In genomic region chr13:51843298-51843697, GRCm38 (mm10) we compare ENCODE assay signal across 24 mouse cellular contexts. TPM values are rescaled to one million over a fixed set of nuclear protein-coding genes. Genes with fewer than 3 reads are reported as not detected.
A peak's percentile ranks its signal among the peaks of the same experiment; 100 is the strongest.
DNase-seq lines count a peak whose midpoint lies in the region; ATAC-seq and TF ChIP-seq lines count a peak whose summit lies in the region.
"Had no signal": no experiment of that assay in that cellular context is flagged by ENCODE, and none has a peak within 500 bp of the region (broad histone marks: within the 10 kb centered on the region; RNA-seq: fewer than 3 reads in every experiment).

No protein-coding gene starts in this region.

- no peak overlapping the region for H3K9ac ChIP-seq in heart, embryonic 15.5 days
- H3K9ac ChIP-seq in heart, adult 2 months (ENCODE audit: low read depth, low read length), result no peak overlapping the region
- H3K9ac ChIP-seq in liver, embryonic 14.5 days (replicated peaks), result no peak overlapping the region
- H3K9ac ChIP-seq: midbrain, embryonic 15.5 days; neural tube, embryonic 15.5 days had no signal

- H3K79me2 ChIP-seq in heart, adult 2 months (replicated peaks; ENCODE audit: control insufficient read depth, insufficient read depth, low read length), result no peaks in the 10 kb centered on the region

- TF ChIP-seq CTCF in heart, adult 2 months (IDR thresholded peaks at IDR 0.05), result no peak
- TF ChIP-seq CTCF in bone marrow, adult 2 months (IDR thresholded peaks at IDR 0.05; ENCODE audit: control insufficient read depth, insufficient read depth, low read length), result no peak
- no peak for TF ChIP-seq CTCF in liver, embryonic 14.5 days (IDR thresholded peaks at IDR 0.05; ENCODE audit: low read depth)

- H3K4me2 ChIP-seq in heart, embryonic 15.5 days, result no peak overlapping the region
- H3K4me2 ChIP-seq in liver, embryonic 14.5 days (ENCODE audit: low read depth), result peak overlapping the region; percentile 61

- no peak for ATAC-seq in heart, embryonic 15.5 days (replicated peaks; ENCODE audit: insufficient number of reproducible peaks, insufficient read depth, low FRiP score, low read depth)
- ATAC-seq in liver, embryonic 14.5 days (ENCODE audit: insufficient read depth), result no peak
- ATAC-seq: forebrain, embryonic 16.5 days; lung, postnatal 0 days; midbrain, embryonic 15.5 days had no signal

- peaks cover 22% of the 10 kb centered on the region for H3K27me3 ChIP-seq in heart, embryonic 15.5 days
- no peaks in the 10 kb centered on the region for H3K27me3 ChIP-seq in heart, adult 2 months (ENCODE audit: control insufficient read depth, insufficient read depth, low read length)
- H3K27me3 ChIP-seq in embryonic facial prominence, embryonic 10.5 days (replicated peaks; ENCODE audit: low read depth, poor library complexity, severe bottlenecking), result peaks cover 70% of the 10 kb centered on the region
- no peaks in the 10 kb centered on the region for H3K27me3 ChIP-seq in liver, embryonic 14.5 days (ENCODE audit: control insufficient read depth, insufficient read depth, low read length)

- no peaks in the 10 kb centered on the region for H3K9me3 ChIP-seq in heart, embryonic 15.5 days (replicated peaks)
- no peaks in the 10 kb centered on the region for H3K9me3 ChIP-seq in embryonic facial prominence, embryonic 10.5 days
- no peaks in the 10 kb centered on the region for H3K9me3 ChIP-seq in liver, embryonic 14.5 days (ENCODE audit: control insufficient read depth, low read length)
- H3K9me3 ChIP-seq: hindbrain, embryonic 13.5 days; midbrain, embryonic 15.5 days; neural tube, embryonic 15.5 days had no signal

- no peak for TF ChIP-seq POLR2A in heart, adult 2 months (IDR thresholded peaks at IDR 0.05; ENCODE audit: insufficient read depth, low read depth, low read length)
- TF ChIP-seq POLR2A in bone marrow, adult 2 months (IDR thresholded peaks at IDR 0.05; ENCODE audit: borderline replicate concordance, control insufficient read depth, low read depth, low read length), result no peak

- DNase-seq in heart, adult 2 months, result no peak
- no peak for DNase-seq in embryonic facial prominence, embryonic 10.5 days (ENCODE audit: low spot score)
- no peak for DNase-seq in liver, embryonic 14.5 days (ENCODE audit: low read depth in 3 of 3, low spot score in 3 of 3)
- DNase-seq in layer of hippocampus, postnatal 14 days (ENCODE audit: low spot score in 2 of 2), result no peak
- no peak for DNase-seq in right cerebral cortex, postnatal 14 days
- DNase-seq: adrenal gland, adult 2 months; cerebellum, adult 2 months; cerebellum, postnatal 25 days; gastrocnemius, postnatal 36 days; kidney, adult 18-20 months; layer of hippocampus, adult 9-11 months; right cerebral cortex, adult 18-20 months; thymus, adult 2 months had no signal

- no peaks in the 10 kb centered on the region for H3K36me3 ChIP-seq in heart, embryonic 15.5 days
- H3K36me3 ChIP-seq in heart, adult 2 months (ENCODE audit: control insufficient read depth, insufficient read depth, low read length), result no peaks in the 10 kb centered on the region
- peaks cover 3% of the 10 kb centered on the region; the same call in 1 of the 2 replicates for H3K36me3 ChIP-seq in embryonic facial prominence, embryonic 10.5 days (replicated peaks)
- H3K36me3 ChIP-seq in liver, embryonic 14.5 days (replicated peaks; ENCODE audit: control insufficient read depth, insufficient read depth, low read depth), result no peaks in the 10 kb centered on the region
- H3K36me3 ChIP-seq: hindbrain, embryonic 13.5 days; midbrain, embryonic 15.5 days; neural tube, embryonic 15.5 days had no signal

- intact Hi-C loops in heart, adult 2 months (cut with DNase I), result no loop called here

- no peak overlapping the region for H3K4me3 ChIP-seq in heart, embryonic 15.5 days
- no peak overlapping the region for H3K4me3 ChIP-seq in heart, adult 2 months
- H3K4me3 ChIP-seq in bone marrow, adult 2 months (replicated peaks; ENCODE audit: control insufficient read depth, low read depth, low read length), result no peak overlapping the region
- no peak overlapping the region for H3K4me3 ChIP-seq in embryonic facial prominence, embryonic 10.5 days
- no peak overlapping the region for H3K4me3 ChIP-seq in liver, embryonic 14.5 days (ENCODE audit: insufficient read depth in 1 of 2, low read depth in 2 of 2, low read length in 2 of 2)
- H3K4me3 ChIP-seq: hindbrain, embryonic 13.5 days; left cerebral cortex, adult 2 months; midbrain, embryonic 15.5 days; myocyte; neural tube, embryonic 15.5 days had no signal

- H3K4me1 ChIP-seq in heart, embryonic 15.5 days (replicated peaks), result peaks cover 24% of the 10 kb centered on the region
- H3K4me1 ChIP-seq in heart, adult 2 months (ENCODE audit: control insufficient read depth, insufficient read depth, low read length), result peaks cover 5% of the 10 kb centered on the region
- H3K4me1 ChIP-seq in bone marrow, adult 2 months (ENCODE audit: control insufficient read depth, insufficient read depth, low read length), result peaks cover 7% of the 10 kb centered on the region
- H3K4me1 ChIP-seq in embryonic facial prominence, embryonic 10.5 days, result peaks cover 75% of the 10 kb centered on the region
- peaks cover 35 to 40% of the 10 kb centered on the region in 2 experiments for H3K4me1 ChIP-seq in liver, embryonic 14.5 days (replicated peaks; ENCODE audit: control insufficient read depth in 2 of 2, insufficient read depth in 2 of 2, low read length in 1 of 2)

- TF ChIP-seq EP300 in heart, adult 2 months (IDR thresholded peaks at IDR 0.05; ENCODE audit: insufficient read depth, low read depth, low read length), result no peak
- TF ChIP-seq EP300 in liver, embryonic 14.5 days (IDR thresholded peaks at IDR 0.05; ENCODE audit: low read depth), result no peak

- WGBS in heart, embryonic 15.5 days, result 67% methylated on average over 4 of the region's 4 CpGs
- 70% methylated on average over 4 of the region's 4 CpGs for WGBS in heart, adult 2 months
- 41% methylated on average over 4 of the region's 4 CpGs for WGBS in bone marrow, adult 2 months
- 65% methylated on average over 4 of the region's 4 CpGs for WGBS in embryonic facial prominence, embryonic 10.5 days
- 45% methylated on average over 4 of the region's 4 CpGs for WGBS in liver, embryonic 14.5 days (ENCODE audit: insufficient replicate concordance)

- H3K27ac ChIP-seq in heart, embryonic 15.5 days, result peak overlapping the region; percentile 38; the same call in 1 of the 2 replicates
- H3K27ac ChIP-seq in heart, adult 2 months, result no peak overlapping the region
- peak overlapping the region; percentile 61 for H3K27ac ChIP-seq in bone marrow, adult 2 months (ENCODE audit: control insufficient read depth, insufficient read depth, low read depth, low read length, poor library complexity)
- peak overlapping the region; percentile 83; the same call in 1 of the 2 replicates for H3K27ac ChIP-seq in embryonic facial prominence, embryonic 10.5 days (replicated peaks)
- no peak overlapping the region for H3K27ac ChIP-seq in liver, embryonic 14.5 days
- H3K27ac ChIP-seq: hindbrain, embryonic 13.5 days; kidney, postnatal 0 days; left cerebral cortex, adult 2 months; midbrain, embryonic 15.5 days; neural tube, embryonic 15.5 days; stomach, postnatal 0 days had no signal

RNA-seq across cellular contexts. Expression of gene Gadd45g, which starts 3.2 kb away (rescaled TPM):
- polyA plus RNA-seq in heart, embryonic 15.5 days (2015; fragmentation: Nextera tagmentation; extraction: Ambion mirVana), result 47.3 and 49.1 TPM in 2 replicates
- 10 to 100 TPM in 1 of 2 experiments, 1 to 10 TPM in 1; 8.2 to 19.0 TPM for total RNA-seq in heart, adult 2 months (2021)
- 19.7 and 24.3 TPM in 2 replicates for polyA plus RNA-seq in heart, adult 2 months (2012; rRNA removed)
- 9.2 and 23.5 TPM in 2 replicates for polyA plus RNA-seq in bone marrow, adult 2 months (2011; ENCODE audit: insufficient read depth, insufficient read length, low replicate concordance, missing spikeins)
- 61.5 and 75.2 TPM in 2 replicates for polyA plus RNA-seq in embryonic facial prominence, embryonic 10.5 days (2016; fragmentation: Nextera tagmentation; extraction: Ambion mirVana)
- 11.4 and 14.4 TPM in 2 replicates for polyA plus RNA-seq in liver, embryonic 14.5 days (2012; rRNA removed)
- 12.7 and 14.5 TPM in 2 replicates for polyA plus RNA-seq in liver, embryonic 14.5 days (2014; fragmentation: Nextera tagmentation; extraction: Ambion mirVana)
- total RNA-seq in layer of hippocampus, postnatal 14 days (2021), result 10 to 100 TPM; 24.0 to 27.8 TPM

RNA-seq across cellular contexts. Expression of gene Sema4d, which starts 49.8 kb away (rescaled TPM):
- polyA plus RNA-seq in heart, embryonic 15.5 days (2015; fragmentation: Nextera tagmentation; extraction: Ambion mirVana), result 14.7 and 19.8 TPM in 2 replicates
- total RNA-seq in heart, adult 2 months (2021), result 10 to 100 TPM; 52.2 to 67.6 TPM
- 51.7 and 52.2 TPM in 2 replicates for polyA plus RNA-seq in heart, adult 2 months (2012; rRNA removed)
- polyA plus RNA-seq in bone marrow, adult 2 months (2011; ENCODE audit: insufficient read depth, insufficient read length, low replicate concordance, missing spikeins), result 9.3 and 23.0 TPM in 2 replicates
- polyA plus RNA-seq in embryonic facial prominence, embryonic 10.5 days (2016; fragmentation: Nextera tagmentation; extraction: Ambion mirVana), result 6.8 and 7.8 TPM in 2 replicates
- polyA plus RNA-seq in liver, embryonic 14.5 days (2012; rRNA removed), result 4.2 and 4.7 TPM in 2 replicates
- 4.6 and 6.1 TPM in 2 replicates for polyA plus RNA-seq in liver, embryonic 14.5 days (2014; fragmentation: Nextera tagmentation; extraction: Ambion mirVana)
- total RNA-seq in layer of hippocampus, postnatal 14 days (2021), result 100 to 1,000 TPM; 154 to 165 TPM

Comparison
In these comparisons a context has a peak if more than half of its experiments do, and no peak if none do; other contexts are left out.
1. H3K27ac ChIP-seq: peak in heart, embryonic 15.5 days (single experiment), bone marrow, adult 2 months (single experiment) and embryonic facial prominence, embryonic 10.5 days (single experiment); none in heart, adult 2 months (single experiment) and liver, embryonic 14.5 days (single experiment).